Mouse (Mus musculus): ENCODE data around the gene Dynlt1a. TPM values are rescaled to one million over a fixed set of nuclear protein-coding genes. Genes with fewer than 3 reads are reported as not detected.

Dynlt1a gene
- polyA plus RNA-seq (2012; rRNA removed; ENCODE audit: low replicate concordance) = 4.3 and 4.7 TPM in 2 replicates

GRCm38 (mm10) chr17:6317339-6317985 is at the start of gene Dynlt1a:
TSS of gene Dynlt1a (minus strand) at chr17:6317500.

GRCm38 (mm10) chr17:6256400-6257069 is 60.8 kb downstream of the Dynlt1a start, which contains the start of gene Tmem181a:
TSS of gene Tmem181a (plus strand) at chr17:6256860.

Other genes with a start within 250 kb of the Dynlt1a start
- gene Serac1, start 237.8 kb downstream of the Dynlt1a start, polyA plus RNA-seq (2012; rRNA removed; ENCODE audit: low replicate concordance) = 5.1 and 6.4 TPM in 2 replicates
- gene Gtf2h5, start 237.7 kb downstream of the Dynlt1a start, polyA plus RNA-seq (2012; rRNA removed; ENCODE audit: low replicate concordance) = 25.3 and 42.2 TPM in 2 replicates
- gene Tulp4, start 211.1 kb downstream of the Dynlt1a start, polyA plus RNA-seq (2012; rRNA removed; ENCODE audit: low replicate concordance) = 41.1 and 57.2 TPM in 2 replicates
- 15.7 and 23.3 TPM in 2 replicates for gene Tmem181a, start 60.6 kb downstream of the Dynlt1a start, polyA plus RNA-seq (2012; rRNA removed; ENCODE audit: low replicate concordance)
- 223 and 241 TPM in 2 replicates for gene Dynlt1b, start 112.6 kb upstream of the Dynlt1a start, polyA plus RNA-seq (2012; rRNA removed; ENCODE audit: low replicate concordance)